Mouse (Mus musculus) small intestine, adult 2 months (tissue): ENCODE measurements around the gene Tmem206. TPM values are rescaled to one million over a fixed set of nuclear protein-coding genes. Genes with fewer than 3 reads are reported as not detected.

ENCODE experiments used
- H3K27ac ChIP-seq: fragments of 200-500 bp; 2 replicates; pipeline ENCODE4 v1.5.1; 2012; ENCODE audit warnings: low read depth, low read length, control low read depth, inconsistent platforms; ENCODE audit not compliant: insufficient read depth
- H3K27me3 ChIP-seq: fragments of 200-500 bp; 2 replicates; pipeline ENCODE4 v1.6.1; 2012; ENCODE audit warnings: mild to moderate bottlenecking, moderate library complexity, low read length, inconsistent platforms; ENCODE audit not compliant: control insufficient read depth, insufficient read depth
- H3K36me3 ChIP-seq: fragments of 200-500 bp; 2 replicates; pipeline ENCODE4 v1.6.1; 2012; ENCODE audit warnings: mild to moderate bottlenecking, low read length, control low read depth, inconsistent platforms; ENCODE audit not compliant: control insufficient read depth, insufficient read depth
- H3K4me1 ChIP-seq: fragments of 200-500 bp; 2 replicates; pipeline ENCODE4 v1.6.1; 2012; ENCODE audit warnings: low read length, inconsistent platforms, mixed read lengths; ENCODE audit not compliant: control insufficient read depth, insufficient read depth, insufficient read length
- H3K4me3 ChIP-seq: fragments of 200-500 bp; 2 replicates; pipeline ENCODE4 v1.5.1; 2012; ENCODE audit warnings: low read depth, mild to moderate bottlenecking, control low read depth, inconsistent platforms, low read length, moderate library complexity
- CTCF ChIP-seq: fragments of 200-500 bp; IDR thresholded peaks from 2 replicates; pipeline ENCODE4 v1.5.1; 2012; ENCODE audit warnings: low read depth, mild to moderate bottlenecking, control low read depth, inconsistent platforms, low read length, moderate library complexity, mixed read lengths; ENCODE audit not compliant: insufficient replicate concordance, insufficient read length; ENCODE audit errors: extremely low read depth
- POLR2A ChIP-seq: fragments of 200-500 bp; IDR thresholded peaks from 2 replicates; pipeline ENCODE4 v1.6.1; 2012; ENCODE audit warnings: low read depth, mild to moderate bottlenecking, control low read depth, inconsistent platforms, low read length, moderate library complexity
- WGBS: fragments of 180-500 bp; shearing (Covaris S2); methylation state at CpG from one replicate; pipeline ENCODE4 v1.1.7; 2018; 5-methylcytosine and 5-hydroxymethylcytosine counted together
- polyA plus RNA-seq: library from polyadenylated mRNA; depleted of rRNA; stranded (reverse); fragments of >200 nt; gene quantifications from 2 replicates; pipeline ENCODE4 v1.2.3, GENCODE M21; 2012

Tmem206 gene
- polyA plus RNA-seq, 1 experiment: 2.7 TPM

- TF ChIP-seq CTCF (no peak), POLR2A (no peak)
- H3K4me1 ChIP-seq: no peaks in the 10 kb centered on the region
- no peak overlapping the region for H3K4me3 ChIP-seq
- 92% methylated on average over 2 of the region's 2 CpGs for WGBS
- H3K36me3 ChIP-seq: peaks cover 13% of the 10 kb centered on the region; the same call in 1 of the 2 replicates
- H3K27me3 ChIP-seq: no peaks in the 10 kb centered on the region
- H3K27ac ChIP-seq: no peak overlapping the region
Measured at GRCm38 (mm10) chr1:191339876-191340275, 14.2 kb downstream of the Tmem206 start.

DNA sequence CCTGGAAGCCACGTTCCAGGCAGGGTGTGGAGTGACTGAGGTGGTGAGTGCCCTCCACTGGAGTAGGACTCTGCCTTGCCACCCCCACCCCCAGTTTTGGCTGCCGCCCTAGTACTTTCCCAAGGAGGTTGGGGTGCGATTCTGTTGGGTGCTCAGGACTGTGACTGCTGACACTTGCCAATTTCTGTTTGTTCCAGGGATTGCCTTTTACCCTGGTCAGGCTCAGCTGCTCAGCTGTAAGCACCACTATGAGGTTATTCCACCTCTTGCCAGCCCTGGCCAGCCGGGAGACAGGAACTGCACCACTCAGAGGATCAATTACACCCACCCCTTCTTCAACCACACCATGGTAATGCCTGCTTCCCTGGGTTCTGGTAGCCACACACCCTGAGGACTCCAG is 14.8 kb downstream of the Tmem206 start:
- no peak for TF ChIP-seq POLR2A
- no peak for TF ChIP-seq CTCF
- Histone ChIP-seq H3K4me3 (no peak overlapping the region), H3K4me1 (no peaks in the 10 kb centered on the region), H3K36me3 (peaks cover 13% of the 10 kb centered on the region; the same call in 1 of the 2 replicates), H3K27me3 (no peaks in the 10 kb centered on the region), H3K27ac (no peak overlapping the region)
- WGBS: 91% methylated on average over 4 of the region's 4 CpGs

- H3K36me3 ChIP-seq: peaks cover 30% of the 10 kb centered on the region
- H3K4me3 ChIP-seq: no peak overlapping the region
- no peaks in the 10 kb centered on the region for H3K27me3 ChIP-seq
- no peaks in the 10 kb centered on the region for H3K4me1 ChIP-seq
- TF ChIP-seq CTCF (no peak), POLR2A (no peak)
- H3K27ac ChIP-seq: no peak overlapping the region
- WGBS: 91% methylated on average over 8 of the region's 8 CpGs
Measured at GRCm38 (mm10) chr1:191347602-191348001, 21.9 kb downstream of the Tmem206 start.

GRCm38 (mm10) chr1:191348592-191348991 is 22.9 kb downstream of the Tmem206 start:
- H3K36me3 ChIP-seq: peaks cover 37% of the 10 kb centered on the region
- TF ChIP-seq POLR2A (no peak), CTCF (no peak)
- WGBS: 70% methylated on average over 2 of the region's 2 CpGs

DNA sequence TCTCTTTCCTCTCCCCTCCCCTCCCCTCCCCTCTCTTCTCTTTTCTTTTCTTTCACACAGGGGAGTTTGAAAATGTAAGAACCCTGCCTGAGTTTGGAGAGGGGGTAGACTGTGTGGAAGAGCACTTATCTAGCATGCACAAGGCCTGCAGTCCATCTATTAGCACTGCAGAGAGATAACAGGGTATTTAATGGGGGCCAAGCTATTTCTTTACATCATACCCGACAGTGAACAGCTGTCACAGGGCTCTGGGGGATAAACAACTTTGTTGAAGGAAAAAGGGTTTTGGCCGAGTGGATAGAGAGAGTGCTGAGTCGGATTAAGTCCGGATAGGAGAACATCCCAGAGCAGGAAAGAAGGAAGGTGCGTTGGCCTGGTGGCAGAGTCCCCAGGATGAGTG is 23.3 kb downstream of the Tmem206 start:
- no peak overlapping the region for H3K27ac ChIP-seq
- H3K4me3 ChIP-seq: no peak overlapping the region
- H3K27me3 ChIP-seq: no peaks in the 10 kb centered on the region
- WGBS: 68% methylated on average over 5 of the region's 5 CpGs
- H3K4me1 ChIP-seq: no peaks in the 10 kb centered on the region
- no peak for TF ChIP-seq POLR2A
- TF ChIP-seq CTCF: no peak
- H3K36me3 ChIP-seq: peaks cover 41% of the 10 kb centered on the region

More at GRCm38 (mm10) chr1:191348592-191348991, 22.9 kb downstream of the Tmem206 start:
- H3K4me1 ChIP-seq: no peaks in the 10 kb centered on the region
- H3K27ac ChIP-seq: no peak overlapping the region
- no peak overlapping the region for H3K4me3 ChIP-seq
- H3K27me3 ChIP-seq: no peaks in the 10 kb centered on the region

GRCm38 (mm10) chr1:191349486-191350037 is 23.9 kb downstream of the Tmem206 start:
- H3K4me3 ChIP-seq: no peak overlapping the region
- WGBS: 79% methylated on average over 23 of the region's 23 CpGs
- no peaks in the 10 kb centered on the region for H3K27me3 ChIP-seq
- H3K27ac ChIP-seq: no peak overlapping the region
- TF ChIP-seq CTCF (no peak), POLR2A (no peak)
- no peaks in the 10 kb centered on the region for H3K4me1 ChIP-seq
- H3K36me3 ChIP-seq: peaks cover 46% of the 10 kb centered on the region

DNA sequence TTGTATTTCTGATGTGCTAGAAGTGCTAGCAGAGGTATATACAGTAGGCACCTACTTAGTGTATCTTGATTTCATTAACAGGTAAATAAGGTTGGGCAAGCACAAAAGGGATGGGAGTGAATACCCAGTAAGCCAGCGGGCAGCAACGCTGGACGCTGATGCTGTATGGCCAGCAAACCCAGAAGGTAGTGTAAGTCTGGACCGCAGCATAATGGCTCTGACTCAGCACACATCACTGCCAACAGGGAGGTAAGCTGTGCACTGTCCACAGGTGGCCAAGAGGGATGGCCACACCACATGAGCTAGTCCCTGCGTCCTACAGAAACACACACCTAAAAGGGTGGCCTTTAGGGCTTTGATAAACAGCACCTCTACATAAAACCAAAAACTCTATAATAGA is 24.6 kb downstream of the Tmem206 start:
- no peak overlapping the region for H3K27ac ChIP-seq
- no peak for TF ChIP-seq POLR2A
- no peak for TF ChIP-seq CTCF
- H3K27me3 ChIP-seq: no peaks in the 10 kb centered on the region
- no peaks in the 10 kb centered on the region for H3K4me1 ChIP-seq
- WGBS: 93% methylated on average over 5 of the region's 5 CpGs
- no peak overlapping the region for H3K4me3 ChIP-seq
- peaks cover 52% of the 10 kb centered on the region for H3K36me3 ChIP-seq

GRCm38 (mm10) chr1:191352786-191353488 is 27.2 kb downstream of the Tmem206 start:
- TF ChIP-seq CTCF: peak; percentile 15; the same call in 1 of the 2 replicates
- no peak for TF ChIP-seq POLR2A
- 57% methylated on average over 14 of the region's 14 CpGs for WGBS
- H3K4me1 ChIP-seq: no peaks in the 10 kb centered on the region
- no peaks in the 10 kb centered on the region for H3K27me3 ChIP-seq
- H3K36me3 ChIP-seq: peaks cover 63% of the 10 kb centered on the region
- H3K4me3 ChIP-seq: no peak overlapping the region
- H3K27ac ChIP-seq: no peak overlapping the region
